Mouse (Mus musculus): ENCODE results near the gene Gm4969.

The Gm4969 gene

DNA sequence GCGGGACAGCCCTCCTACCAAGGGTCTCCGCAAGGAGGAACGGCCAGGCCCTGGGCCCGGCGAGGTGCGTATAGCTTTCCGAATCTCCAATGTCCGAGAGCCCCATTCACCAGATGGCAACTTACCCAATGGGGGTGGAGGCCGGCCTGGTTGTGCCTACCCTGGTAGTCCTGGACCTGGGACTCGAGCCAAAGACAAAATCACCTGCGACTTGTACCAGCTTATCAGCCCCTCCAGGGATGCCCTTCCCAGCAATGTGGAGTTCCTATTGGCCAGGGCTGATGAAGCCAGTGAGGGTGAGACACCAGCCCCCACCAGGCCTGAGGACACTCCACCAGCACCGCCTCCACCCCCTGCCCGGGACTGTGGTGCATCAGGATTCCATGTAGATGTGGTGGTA lies 18.0 kb upstream of the Gm4969 start:
- no peak for DNase-seq

- peak; percentile 97 for DNase-seq
Observed at GRCm38 (mm10) chr7:19131324-19131848, 13.2 kb upstream of the Gm4969 start.

DNA sequence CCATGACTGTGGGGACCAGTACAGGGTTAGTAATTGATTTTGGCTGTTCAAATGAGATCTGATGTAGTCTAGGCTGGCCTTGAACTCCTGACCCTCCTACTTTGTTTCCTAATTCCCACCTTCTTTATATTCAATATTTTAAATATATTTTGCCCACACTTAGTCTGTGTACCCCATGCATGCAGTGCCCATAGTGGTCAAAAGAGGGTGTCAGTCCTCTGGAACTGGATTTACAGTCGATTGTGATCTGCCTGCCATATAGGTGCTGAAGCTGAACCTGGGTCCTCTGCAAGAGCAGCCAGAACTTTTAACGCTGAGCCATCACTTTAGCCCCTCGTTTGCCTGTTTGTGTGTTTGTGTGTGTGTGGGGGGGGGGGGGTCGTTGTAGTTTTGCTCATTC lies 12.5 kb upstream of the Gm4969 start:
- DNase-seq = peak; percentile 33 to 49

- no peak for DNase-seq
Observed at GRCm38 (mm10) chr7:19129396-19129795, 11.2 kb upstream of the Gm4969 start.

DNA sequence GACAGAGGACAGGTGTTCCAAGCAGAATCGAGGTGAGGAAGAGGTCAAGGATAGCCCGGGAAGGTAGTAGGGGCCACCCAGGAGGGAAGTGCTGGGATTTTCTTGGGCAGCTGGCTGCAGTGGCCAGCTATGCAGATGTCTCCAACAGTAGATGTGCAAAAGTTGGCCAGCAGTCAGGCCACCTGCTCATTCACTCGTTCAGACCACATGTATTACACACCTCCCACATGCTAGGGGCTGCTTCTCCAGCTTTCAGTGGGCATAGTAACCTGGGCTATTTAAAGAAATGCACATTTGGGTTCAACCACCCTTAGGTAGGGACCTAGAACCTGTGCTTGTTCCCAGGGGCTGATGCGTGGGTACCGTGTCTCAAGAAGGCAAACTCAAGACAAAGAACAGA lies 9.6 kb upstream of the Gm4969 start:
- no peak for DNase-seq

GRCm38 (mm10) chr7:19124713-19125112 lies 6.5 kb upstream of the Gm4969 start:
- no peak for DNase-seq

DNA sequence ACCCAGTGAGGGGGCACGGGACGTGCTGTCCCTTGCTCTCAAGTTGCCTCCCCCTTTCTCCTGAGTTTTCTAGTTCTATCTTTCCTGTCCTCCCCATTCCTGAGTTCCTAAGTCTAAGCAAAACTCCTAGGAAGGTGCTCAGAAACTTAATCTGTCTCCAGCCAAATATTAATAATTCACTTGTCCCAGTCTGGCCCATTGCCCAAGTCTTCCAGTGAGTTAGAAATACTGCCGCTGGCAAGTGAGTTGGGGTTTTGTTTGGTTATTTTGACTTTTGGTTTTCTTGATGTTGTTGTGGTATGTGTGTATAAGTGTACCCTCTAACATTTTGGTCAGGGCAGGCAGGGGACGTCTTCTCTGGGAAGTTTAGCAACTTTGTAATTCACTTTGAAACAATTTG lies 3.5 kb upstream of the Gm4969 start:
- DNase-seq = no peak

GRCm38 (mm10) chr7:19119631-19120429 lies 1.7 kb upstream of the Gm4969 start, which contains the start of gene Fbxo46:
Gene Fbxo46 (plus strand): TSS chr7:19119859.
- DNase-seq = peak; percentile 93 to 95

- no peak for DNase-seq
Observed at GRCm38 (mm10) chr7:19119083-19119482, 915 bp upstream of the Gm4969 start.

- DNase-seq = no peak
Observed at GRCm38 (mm10) chr7:19109565-19109964, 8.6 kb downstream of the Gm4969 start.

GRCm38 (mm10) chr7:19107436-19107835 lies 10.7 kb downstream of the Gm4969 start:
- no peak for DNase-seq

GRCm38 (mm10) chr7:19104486-19104885 lies 13.7 kb downstream of the Gm4969 start:
- no peak for DNase-seq

DNA sequence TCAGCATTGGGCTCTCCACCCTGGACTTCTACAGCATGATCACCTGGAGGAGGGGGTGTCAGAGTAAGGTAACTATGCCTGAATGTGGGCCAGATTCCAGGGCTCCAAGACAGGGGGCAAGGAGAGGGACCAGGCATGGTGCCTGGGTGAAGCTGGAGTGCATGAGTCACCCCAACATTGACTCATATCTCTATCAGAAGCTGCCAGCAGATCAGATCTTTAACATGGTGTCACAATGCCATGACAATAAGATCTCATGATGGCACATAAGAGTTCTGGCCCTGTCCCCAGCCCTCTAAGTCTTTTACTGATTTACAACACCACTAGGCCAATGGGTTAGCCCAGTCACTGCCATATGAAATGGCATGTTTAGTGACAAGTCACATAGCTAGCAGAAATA lies 14.4 kb downstream of the Gm4969 start:
- no peak for DNase-seq

GRCm38 (mm10) chr7:19100290-19100689 lies 17.9 kb downstream of the Gm4969 start:
- DNase-seq = no peak

GRCm38 (mm10) chr7:19098811-19099210 lies 19.4 kb downstream of the Gm4969 start:
- no peak for DNase-seq

DNA sequence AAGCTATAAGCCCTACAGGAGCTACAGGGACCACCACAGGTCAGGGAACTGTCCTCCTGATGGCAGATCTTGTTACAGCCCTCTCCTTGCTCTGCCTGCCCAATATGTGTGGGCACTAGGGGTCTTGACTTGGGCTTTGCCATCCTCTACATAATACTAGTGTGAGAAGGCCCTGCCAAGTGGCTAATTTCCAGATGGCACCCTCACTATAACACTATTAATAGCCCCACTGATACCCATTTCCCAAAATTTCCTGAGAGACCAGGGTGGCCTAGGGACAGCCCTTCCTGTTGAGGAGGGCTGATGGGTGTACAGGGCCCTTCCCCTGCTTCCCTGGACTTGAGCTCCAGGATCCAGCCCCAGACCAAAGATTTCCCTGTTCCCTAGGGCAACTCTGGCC lies 20.3 kb downstream of the Gm4969 start:
- no peak for DNase-seq

- no peak for DNase-seq
Observed at GRCm38 (mm10) chr7:19097217-19097616, 21.0 kb downstream of the Gm4969 start.

- DNase-seq = no peak
Observed at GRCm38 (mm10) chr7:19096421-19096976, 21.7 kb downstream of the Gm4969 start.

DNA sequence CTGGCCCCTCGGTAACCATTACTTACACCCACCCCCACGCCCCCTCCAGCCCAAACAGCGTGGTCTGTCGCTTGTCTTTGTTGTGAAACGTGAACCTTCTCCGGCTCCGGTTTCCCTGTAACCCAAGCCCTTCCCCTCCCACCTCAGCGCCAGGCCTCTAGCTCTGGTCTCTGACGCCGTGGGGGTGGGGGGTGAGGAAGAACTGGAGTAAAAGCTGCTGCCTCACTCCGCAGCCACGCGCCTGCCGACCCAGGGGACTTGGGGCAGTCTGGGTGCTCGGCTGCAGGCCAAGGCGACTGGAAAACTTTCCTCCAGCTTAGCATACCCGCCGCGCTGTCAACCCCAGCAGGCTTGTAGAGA lies 22.4 kb downstream of the Gm4969 start:
- DNase-seq = peak in 1 of 2 experiments; percentile 25

DNA sequence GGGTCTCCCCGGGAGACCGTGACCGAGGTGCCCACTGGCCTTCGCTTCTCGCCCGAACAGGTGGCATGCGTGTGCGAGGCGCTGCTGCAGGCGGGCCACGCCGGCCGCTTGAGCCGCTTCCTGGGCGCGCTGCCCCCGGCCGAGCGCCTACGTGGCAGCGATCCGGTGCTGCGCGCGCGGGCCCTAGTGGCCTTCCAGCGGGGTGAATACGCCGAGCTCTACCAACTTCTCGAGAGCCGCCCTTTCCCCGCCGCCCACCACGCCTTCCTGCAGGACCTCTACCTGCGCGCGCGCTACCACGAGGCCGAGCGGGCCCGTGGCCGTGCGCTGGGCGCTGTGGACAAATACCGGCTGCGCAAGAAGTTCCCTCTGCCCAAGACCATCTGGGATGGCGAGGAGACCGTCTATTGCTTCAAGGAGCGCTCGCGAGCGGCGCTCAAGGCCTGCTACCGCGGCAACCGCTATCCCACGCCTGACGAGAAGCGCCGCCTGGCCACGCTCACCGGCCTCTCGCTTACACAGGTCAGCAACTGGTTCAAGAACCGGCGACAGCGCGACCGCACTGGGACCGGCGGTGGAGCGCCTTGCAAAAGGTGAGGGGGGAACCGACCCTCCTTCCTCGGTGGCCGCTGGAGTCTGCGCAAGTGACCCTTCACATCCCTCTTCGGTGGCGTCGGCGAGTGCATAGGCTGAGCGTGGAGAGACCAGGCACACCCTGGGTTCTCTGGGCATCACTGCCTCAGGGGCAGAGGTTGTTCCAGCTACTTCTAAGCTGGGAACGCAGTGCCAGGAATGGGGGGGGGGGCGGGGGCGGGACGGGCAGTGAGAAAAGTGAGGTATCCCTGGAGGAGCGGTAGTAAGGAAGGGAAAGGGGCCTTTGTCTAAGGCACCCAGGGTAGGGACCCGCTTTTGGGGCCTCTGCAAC lies 23.1 kb downstream of the Gm4969 start:
- DNase-seq = peak; percentile 39 to 48

DNA sequence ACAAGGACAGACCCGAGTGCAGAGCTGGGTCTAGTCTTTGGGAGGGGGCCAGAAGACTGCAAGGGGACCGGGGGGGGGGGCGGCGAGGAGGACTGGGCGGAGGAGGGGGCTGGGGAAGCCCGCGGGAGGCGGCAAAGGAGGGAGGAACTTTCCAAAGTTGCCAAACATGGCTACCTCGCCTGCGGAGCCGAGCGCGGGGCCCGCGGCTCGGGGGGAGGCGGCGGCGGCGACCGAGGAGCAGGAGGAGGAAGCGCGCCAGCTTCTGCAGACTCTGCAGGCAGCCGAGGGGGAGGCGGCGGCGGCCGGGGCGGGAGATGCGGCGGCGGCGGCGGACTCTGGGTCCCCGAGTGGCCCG lies 23.7 kb downstream of the Gm4969 start, which contains the start of gene Six5:
Gene Six5, plus strand, starts transcription at position 124 of the 355 bp plus-strand sequence.
- DNase-seq = peak; percentile 50 to 55

DNA sequence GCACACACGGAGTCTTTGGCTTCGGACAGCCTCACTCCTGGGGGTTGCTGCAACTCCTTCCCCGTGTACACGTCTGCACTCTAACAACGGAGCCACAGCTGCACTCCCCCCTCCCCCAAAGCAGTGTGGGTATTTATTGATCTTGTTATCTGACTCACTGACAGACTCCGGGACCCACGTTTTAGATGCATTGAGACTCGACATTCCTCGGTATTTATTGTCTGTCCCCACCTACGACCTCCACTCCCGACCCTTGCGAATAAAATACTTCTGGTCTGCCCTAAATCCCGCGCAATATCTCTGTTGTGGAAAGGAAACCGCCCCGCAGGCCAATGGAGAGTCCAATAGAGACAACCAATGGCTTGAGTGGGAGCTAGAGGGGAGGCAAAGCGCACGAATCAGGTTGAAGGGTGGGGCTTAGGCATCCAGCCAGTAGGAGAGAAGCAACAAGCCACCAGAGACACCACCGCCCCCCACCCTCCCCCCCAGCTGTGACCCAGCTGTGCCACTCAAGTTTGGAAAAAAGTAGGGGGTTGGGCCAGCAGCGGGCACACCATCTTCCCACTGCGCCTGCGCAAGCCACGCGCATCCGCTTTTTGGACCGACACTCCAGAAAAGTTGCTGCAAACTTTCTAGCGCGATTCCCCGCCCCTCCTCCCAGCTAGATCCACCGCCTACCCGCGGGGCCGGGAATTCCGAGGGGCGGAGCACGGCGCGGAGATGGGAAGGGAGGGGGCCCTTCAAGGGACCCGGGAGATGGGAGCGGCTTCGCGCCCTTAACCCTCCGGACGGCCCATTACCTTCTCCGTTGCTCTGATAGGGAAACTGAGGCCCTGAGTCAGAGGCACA lies 24.4 kb downstream of the Gm4969 start:
- peak; percentile 77 to 79 for DNase-seq
